Mouse (Mus musculus) neural tube, embryonic 11.5 days (tissue): ENCODE results near the gene Nav2. TPM values are rescaled to one million over a fixed set of nuclear protein-coding genes. Genes with fewer than 3 reads are reported as not detected.

Experiments used
- ATAC-seq: fragments of 200-750 bp; cut with Nextera tagmentation; 2 replicates; pipeline ENCODE4 v1.8.0; 2017; ENCODE audit warnings: moderate number of reproducible peaks, mild to moderate bottlenecking, moderate TSS enrichment, moderate library complexity; ENCODE audit not compliant: insufficient read depth, low FRiP score, low TSS enrichment
- DNase-seq: peaks from one replicate; pipeline ENCODE4 v3.0.0-alpha.2; 2015; ENCODE audit warnings: low spot score
- H3K27ac ChIP-seq: fragments of 300-500 bp; sonication (generic); 2 replicates; pipeline ENCODE4 v1.5.1; 2014; ENCODE audit warnings: low read depth, mild to moderate bottlenecking, low read length
- H3K27me3 ChIP-seq: fragments of 300-500 bp; sonication (generic); 2 replicates; pipeline ENCODE4 v1.6.1; 2014; ENCODE audit warnings: mild to moderate bottlenecking, low read length, mixed read lengths; ENCODE audit not compliant: control insufficient read depth, insufficient read depth
- H3K36me3 ChIP-seq: fragments of 300-500 bp; sonication (generic); 2 replicates; pipeline ENCODE4 v1.6.1; 2014; ENCODE audit warnings: mild to moderate bottlenecking, low read length, moderate library complexity, mixed read lengths; ENCODE audit not compliant: control insufficient read depth, insufficient read depth
- H3K4me1 ChIP-seq: fragments of 300-500 bp; sonication (generic); 2 replicates; pipeline ENCODE4 v1.6.1; 2014; ENCODE audit warnings: low read length, mixed read lengths; ENCODE audit not compliant: control insufficient read depth, insufficient read depth
- H3K4me2 ChIP-seq: fragments of 300-500 bp; sonication (generic); 2 replicates; pipeline ENCODE4 v1.6.1; 2014; ENCODE audit warnings: low read depth, mild to moderate bottlenecking, moderate library complexity
- H3K4me3 ChIP-seq: fragments of 300-500 bp; sonication (generic); 2 replicates; pipeline ENCODE4 v1.5.1; 2014; ENCODE audit warnings: low read depth, low read length
- H3K9ac ChIP-seq: fragments of 300-500 bp; sonication (generic); 2 replicates; pipeline ENCODE4 v1.6.1; 2014; ENCODE audit warnings: mild to moderate bottlenecking, low read length
- H3K9me3 ChIP-seq: fragments of 300-500 bp; sonication (generic); 2 replicates; pipeline ENCODE4 v1.6.1; 2016; ENCODE audit warnings: low read length; ENCODE audit not compliant: control insufficient read depth
- WGBS: fragments of 180-500 bp; shearing (Covaris S2); extraction: QIAGEN DNeasy Blood & Tissue Kit; methylation state at CpG from one replicate; pipeline ENCODE4 v1.1.7; 2014; 5-methylcytosine and 5-hydroxymethylcytosine counted together
- polyA plus RNA-seq: library from polyadenylated mRNA; unstranded; fragments of >200 nt; fragmentation: Nextera tagmentation; extraction: Ambion mirVana; gene quantifications from 2 replicates; pipeline ENCODE4 v1.2.1, GENCODE M21; 2014

The Nav2 gene
- polyA plus RNA-seq, 1 experiment from 2014 or later: 19.2 TPM

DNA sequence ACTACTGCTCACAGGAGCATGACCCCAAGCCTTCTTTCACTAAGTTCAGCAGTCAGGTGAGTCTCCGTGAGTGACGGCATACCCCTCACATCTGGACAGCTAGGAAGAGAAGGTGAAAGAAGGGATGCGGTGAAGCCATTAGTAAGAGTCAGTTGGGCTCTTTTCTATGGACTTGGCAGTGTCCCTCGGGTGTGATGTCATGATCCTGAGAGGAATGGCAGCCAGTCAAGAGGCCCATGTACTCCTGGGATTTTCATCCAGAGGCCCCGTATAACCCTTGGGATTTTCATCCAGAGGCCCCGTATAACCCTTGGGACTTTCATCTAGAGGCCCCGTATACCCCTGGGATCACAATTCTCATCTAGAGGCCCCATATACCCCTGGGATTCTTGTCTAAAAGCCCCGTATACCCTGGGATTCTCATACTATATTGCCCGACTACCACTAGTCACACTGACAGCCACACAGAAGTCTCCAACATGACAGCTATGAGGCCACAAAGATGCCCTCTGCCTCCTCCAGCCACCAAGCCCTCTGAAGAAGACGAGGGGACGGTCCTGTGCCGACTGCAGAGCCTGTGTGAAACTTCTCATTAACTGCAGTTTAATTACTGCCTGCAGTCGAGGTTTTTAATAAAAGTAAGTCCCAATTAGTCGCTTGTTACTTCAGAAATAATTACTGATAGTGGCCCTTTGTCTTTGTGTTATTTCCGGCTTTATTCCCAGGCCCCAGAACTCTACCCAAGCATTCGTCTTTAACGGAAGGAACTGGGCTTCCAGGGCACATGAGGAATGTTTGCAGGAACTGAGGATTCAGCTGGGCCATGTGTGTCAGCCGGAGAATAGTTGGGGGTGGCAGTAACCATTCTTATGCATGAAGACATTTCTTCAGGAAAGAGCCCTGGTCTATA lies 251.4 kb downstream of the Nav2 start:
- DNase-seq (no peak), ATAC-seq (no peak)
- peaks cover 3% of the 10 kb centered on the region; the same call in 1 of the 2 replicates for H3K4me1 ChIP-seq

GRCm38 (mm10) chr7:49162079-49162478 lies 253.6 kb downstream of the Nav2 start:
- ATAC-seq (no peak), DNase-seq (no peak)
- no peaks in the 10 kb centered on the region for H3K27me3 ChIP-seq
- H3K9me3 ChIP-seq: no peaks in the 10 kb centered on the region
- no peak overlapping the region for H3K4me3 ChIP-seq
- no peak overlapping the region for H3K27ac ChIP-seq
- H3K4me1 ChIP-seq: peaks cover 3% of the 10 kb centered on the region; the same call in 1 of the 2 replicates
- H3K36me3 ChIP-seq: no peaks in the 10 kb centered on the region
- WGBS: 47% methylated on average over 9 of the region's 9 CpGs
- H3K9ac ChIP-seq: no peak overlapping the region
- no peak overlapping the region for H3K4me2 ChIP-seq

More for the DNA sequence above, 251.4 kb downstream of the Nav2 start:
- Histone ChIP-seq H3K27me3 (no peaks in the 10 kb centered on the region), H3K9me3 (no peaks in the 10 kb centered on the region), H3K4me2 (no peak overlapping the region), H3K27ac (no peak overlapping the region), H3K9ac (no peak overlapping the region), H3K4me3 (no peak overlapping the region), H3K36me3 (no peaks in the 10 kb centered on the region)
- WGBS: 83% methylated on average over 18 of the region's 18 CpGs

- peaks cover 3% of the 10 kb centered on the region; the same call in 1 of the 2 replicates for H3K4me1 ChIP-seq
- 78% methylated on average over 11 of the region's 11 CpGs for whole genome bisulfite sequencing
- no peak overlapping the region for H3K27ac ChIP-seq
Measured at GRCm38 (mm10) chr7:49163789-49164188, 255.3 kb downstream of the Nav2 start.

DNA sequence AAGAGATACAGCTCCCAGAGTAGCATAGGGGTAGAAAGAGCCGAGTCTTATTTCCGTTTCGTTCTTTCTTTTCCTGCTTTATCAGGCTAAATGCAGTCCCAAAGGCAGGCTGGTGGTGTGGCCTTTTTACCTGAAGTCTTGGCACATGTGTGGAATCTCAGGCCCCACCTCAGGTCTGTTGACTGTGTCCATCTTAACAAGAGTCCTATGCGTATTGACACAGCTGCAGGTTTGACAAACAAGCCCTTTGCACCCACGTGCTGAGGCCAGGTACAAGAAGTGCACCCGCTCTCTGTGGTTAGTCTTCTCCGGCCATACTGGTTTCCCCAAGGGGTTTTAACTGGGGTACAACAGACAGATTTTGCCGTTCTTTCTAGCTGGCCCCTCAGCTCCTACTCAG lies 256.4 kb downstream of the Nav2 start:
- no peak overlapping the region for H3K9ac ChIP-seq
- H3K4me2 ChIP-seq: no peak overlapping the region
- no peaks in the 10 kb centered on the region for H3K27me3 ChIP-seq
- DNase-seq (no peak), ATAC-seq (no peak)
- no peak overlapping the region for H3K4me3 ChIP-seq
- no peaks in the 10 kb centered on the region for H3K9me3 ChIP-seq
- H3K4me1 ChIP-seq: peaks cover 3% of the 10 kb centered on the region; the same call in 1 of the 2 replicates
- no peaks in the 10 kb centered on the region for H3K36me3 ChIP-seq
- 93% methylated on average over 8 of the region's 8 CpGs for WGBS
- no peak overlapping the region for H3K27ac ChIP-seq

More at GRCm38 (mm10) chr7:49163789-49164188, 255.3 kb downstream of the Nav2 start:
- Histone ChIP-seq H3K9ac (no peak overlapping the region), H3K36me3 (no peaks in the 10 kb centered on the region), H3K9me3 (no peaks in the 10 kb centered on the region), H3K4me3 (no peak overlapping the region), H3K27me3 (no peaks in the 10 kb centered on the region), H3K4me2 (no peak overlapping the region)
- no peak for DNase-seq
- ATAC-seq: no peak

- no peak overlapping the region for H3K9ac ChIP-seq
- no peaks in the 10 kb centered on the region for H3K27me3 ChIP-seq
- no peak overlapping the region for H3K4me2 ChIP-seq
- WGBS: 75% methylated on average over 3 of the region's 3 CpGs
- ATAC-seq (no peak), DNase-seq (no peak)
- H3K9me3 ChIP-seq: no peaks in the 10 kb centered on the region
- H3K4me3 ChIP-seq: no peak overlapping the region
- H3K36me3 ChIP-seq: no peaks in the 10 kb centered on the region
- no peak overlapping the region for H3K27ac ChIP-seq
- no peaks in the 10 kb centered on the region for H3K4me1 ChIP-seq
Measured at GRCm38 (mm10) chr7:49172926-49173325, 264.4 kb downstream of the Nav2 start.

DNA sequence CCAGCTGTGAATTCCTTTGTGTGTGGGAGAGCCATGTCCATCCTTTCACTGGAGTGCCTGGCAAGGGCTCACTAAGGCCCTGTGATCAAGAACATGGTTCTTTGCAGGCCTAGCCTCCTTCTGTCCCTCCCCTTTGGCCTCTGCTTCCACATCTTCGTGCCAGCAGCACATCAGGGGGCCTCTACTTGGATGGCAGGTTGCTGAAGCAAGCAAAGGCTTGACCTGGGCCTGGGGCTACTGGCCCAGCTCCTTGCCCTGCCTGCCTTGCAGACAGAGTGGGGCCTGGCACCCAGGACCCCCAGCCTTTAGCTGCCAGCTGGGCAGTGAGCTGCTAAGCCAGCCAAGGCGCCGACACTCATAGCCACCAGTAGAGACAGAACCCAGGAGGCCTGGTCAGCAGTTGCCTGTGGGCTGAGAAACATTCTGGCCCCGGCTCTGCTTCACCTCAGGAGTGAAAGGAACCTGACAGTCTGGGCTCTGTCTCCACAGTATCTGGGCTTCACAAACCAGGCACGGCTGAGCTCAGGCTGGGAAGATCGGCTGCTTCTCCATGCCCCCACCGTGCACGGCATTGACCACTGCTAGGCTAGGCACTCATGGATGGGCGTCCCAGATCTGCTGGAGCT lies 267.4 kb downstream of the Nav2 start:
- Histone ChIP-seq H3K4me3 (no peak overlapping the region), H3K27ac (no peak overlapping the region), H3K4me2 (no peak overlapping the region), H3K36me3 (no peaks in the 10 kb centered on the region), H3K27me3 (no peaks in the 10 kb centered on the region), H3K9me3 (no peaks in the 10 kb centered on the region), H3K9ac (no peak overlapping the region), H3K4me1 (no peaks in the 10 kb centered on the region)
- 80% methylated on average over 9 of the region's 9 CpGs for WGBS
- no peak for DNase-seq
- ATAC-seq: no peak

- H3K4me1 ChIP-seq: no peaks in the 10 kb centered on the region
- WGBS: 92% methylated on average over 21 of the region's 21 CpGs
Measured at GRCm38 (mm10) chr7:49176590-49177201, 268.2 kb downstream of the Nav2 start.

DNA sequence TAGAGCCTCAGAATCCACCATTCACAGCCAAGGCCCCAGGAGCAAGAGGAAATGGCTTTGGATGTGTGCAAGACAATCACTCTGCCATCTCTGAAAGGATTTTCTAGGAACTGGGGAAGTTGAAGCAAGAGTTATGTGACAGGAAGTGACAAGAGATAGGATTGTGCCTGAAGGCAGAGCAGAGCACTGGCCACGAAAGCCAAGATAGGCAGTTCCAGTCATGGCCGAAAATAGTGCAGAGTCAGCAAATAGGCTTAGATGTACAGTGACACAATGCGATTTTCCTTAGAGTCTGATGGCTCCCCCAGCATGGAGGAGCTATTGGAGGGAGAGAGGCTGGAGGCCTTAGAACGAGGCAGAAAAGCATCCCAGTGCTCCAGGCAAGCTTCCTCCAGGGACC lies 269.7 kb downstream of the Nav2 start:
- no peak for ATAC-seq
- DNase-seq: no peak

More at GRCm38 (mm10) chr7:49176590-49177201, 268.2 kb downstream of the Nav2 start:
- H3K36me3 ChIP-seq: no peaks in the 10 kb centered on the region
- no peak for ATAC-seq
- H3K9me3 ChIP-seq: no peaks in the 10 kb centered on the region
- no peak overlapping the region for H3K4me2 ChIP-seq
- H3K27ac ChIP-seq: no peak overlapping the region
- DNase-seq: no peak
- no peak overlapping the region for H3K4me3 ChIP-seq
- no peak overlapping the region for H3K9ac ChIP-seq
- no peaks in the 10 kb centered on the region for H3K27me3 ChIP-seq

More for the DNA sequence above, 269.7 kb downstream of the Nav2 start:
- Histone ChIP-seq H3K4me2 (no peak overlapping the region), H3K9me3 (no peaks in the 10 kb centered on the region), H3K4me1 (no peaks in the 10 kb centered on the region), H3K27ac (no peak overlapping the region), H3K9ac (no peak overlapping the region), H3K27me3 (no peaks in the 10 kb centered on the region), H3K4me3 (no peak overlapping the region), H3K36me3 (no peaks in the 10 kb centered on the region)
- WGBS: 81% methylated on average over 4 of the region's 4 CpGs
